Mouse (Mus musculus): Measurements from ENCODE around the gene Slc9a9. TPM values are rescaled to one million over a fixed set of nuclear protein-coding genes. Genes with fewer than 3 reads are reported as not detected.

Slc9a9 gene
- polyA plus RNA-seq, 1 experiment from 2014 or later = 1.6 TPM

- Histone ChIP-seq H3K4me3 (replicated peaks) (no peak overlapping the region), H3K27ac (no peak overlapping the region), H3K9ac (no peak overlapping the region), H3K27me3 (no peaks in the 10 kb centered on the region), H3K4me1 (replicated peaks) (no peaks in the 10 kb centered on the region), H3K9me3 (replicated peaks) (no peaks in the 10 kb centered on the region), H3K4me2 (no peak overlapping the region), H3K36me3 (no peaks in the 10 kb centered on the region)
- ATAC-seq (ENCODE audit: low read depth) (no peak), DNase-seq (no peak)
Measured at GRCm38 (mm10) chr9:94904180-94904579, 234.5 kb downstream of the Slc9a9 start.

- no peak overlapping the region for H3K4me3 ChIP-seq (replicated peaks)
- no peaks in the 10 kb centered on the region for H3K9me3 ChIP-seq (replicated peaks)
- no peak overlapping the region for H3K27ac ChIP-seq
- no peaks in the 10 kb centered on the region for H3K36me3 ChIP-seq
- DNase-seq (no peak), ATAC-seq (ENCODE audit: low read depth) (no peak)
- WGBS (ENCODE audit: insufficient replicate concordance) = 65% methylated on average over 4 of the region's 4 CpGs
- H3K4me2 ChIP-seq = no peak overlapping the region
- H3K4me1 ChIP-seq (replicated peaks) = no peaks in the 10 kb centered on the region
- H3K27me3 ChIP-seq = no peaks in the 10 kb centered on the region
- no peak overlapping the region for H3K9ac ChIP-seq
Measured at GRCm38 (mm10) chr9:94907020-94907610, 237.4 kb downstream of the Slc9a9 start.

GRCm38 (mm10) chr9:94912071-94912470, 242.4 kb downstream of the Slc9a9 start:
- Histone ChIP-seq H3K4me1 (replicated peaks) (no peaks in the 10 kb centered on the region), H3K9me3 (replicated peaks) (no peaks in the 10 kb centered on the region), H3K4me2 (no peak overlapping the region), H3K9ac (no peak overlapping the region), H3K36me3 (no peaks in the 10 kb centered on the region), H3K27ac (no peak overlapping the region), H3K4me3 (replicated peaks) (no peak overlapping the region), H3K27me3 (no peaks in the 10 kb centered on the region)
- ATAC-seq (ENCODE audit: low read depth) = no peak
- 71% methylated on average over 9 of the region's 9 CpGs for WGBS (ENCODE audit: insufficient replicate concordance)
- no peak for DNase-seq

- no peaks in the 10 kb centered on the region for H3K9me3 ChIP-seq (replicated peaks)
- WGBS (ENCODE audit: insufficient replicate concordance) = 60% methylated on average over 5 of the region's 5 CpGs
- DNase-seq = no peak
- H3K4me3 ChIP-seq (replicated peaks) = no peak overlapping the region
- no peaks in the 10 kb centered on the region for H3K4me1 ChIP-seq (replicated peaks)
- no peak overlapping the region for H3K27ac ChIP-seq
- H3K36me3 ChIP-seq = no peaks in the 10 kb centered on the region
- no peaks in the 10 kb centered on the region for H3K27me3 ChIP-seq
- H3K9ac ChIP-seq = no peak overlapping the region
- no peak for ATAC-seq (ENCODE audit: low read depth)
- no peak overlapping the region for H3K4me2 ChIP-seq
Measured at GRCm38 (mm10) chr9:94922062-94922461, 252.4 kb downstream of the Slc9a9 start.

GRCm38 (mm10) chr9:94925845-94926244, 256.1 kb downstream of the Slc9a9 start:
- H3K4me1 ChIP-seq (replicated peaks) = no peaks in the 10 kb centered on the region
- H3K9me3 ChIP-seq (replicated peaks) = no peaks in the 10 kb centered on the region
- no peak overlapping the region for H3K27ac ChIP-seq
- no peak overlapping the region for H3K9ac ChIP-seq
- H3K27me3 ChIP-seq = no peaks in the 10 kb centered on the region
- ATAC-seq (ENCODE audit: low read depth) (no peak), DNase-seq (no peak)
- WGBS (ENCODE audit: insufficient replicate concordance) = 59% methylated on average over 3 of the region's 3 CpGs
- no peak overlapping the region for H3K4me3 ChIP-seq (replicated peaks)
- H3K36me3 ChIP-seq = no peaks in the 10 kb centered on the region
- H3K4me2 ChIP-seq = no peak overlapping the region

- ATAC-seq (ENCODE audit: low read depth) = no peak
- H3K4me2 ChIP-seq = no peak overlapping the region
- no peaks in the 10 kb centered on the region for H3K9me3 ChIP-seq (replicated peaks)
- no peaks in the 10 kb centered on the region for H3K4me1 ChIP-seq (replicated peaks)
- H3K27ac ChIP-seq = no peak overlapping the region
- no peak for DNase-seq
- no peak overlapping the region for H3K4me3 ChIP-seq (replicated peaks)
- H3K9ac ChIP-seq = no peak overlapping the region
- H3K27me3 ChIP-seq = no peaks in the 10 kb centered on the region
- H3K36me3 ChIP-seq = no peaks in the 10 kb centered on the region
Measured at GRCm38 (mm10) chr9:94927101-94927500, 257.4 kb downstream of the Slc9a9 start.

GRCm38 (mm10) chr9:94945569-94946135, 275.9 kb downstream of the Slc9a9 start:
- no peak overlapping the region for H3K27ac ChIP-seq
- H3K4me2 ChIP-seq = no peak overlapping the region
- H3K9me3 ChIP-seq (replicated peaks) = no peaks in the 10 kb centered on the region
- no peaks in the 10 kb centered on the region for H3K27me3 ChIP-seq
- H3K4me1 ChIP-seq (replicated peaks) = no peaks in the 10 kb centered on the region
- no peaks in the 10 kb centered on the region for H3K36me3 ChIP-seq
- no peak overlapping the region for H3K4me3 ChIP-seq (replicated peaks)
- DNase-seq = no peak
- no peak overlapping the region for H3K9ac ChIP-seq
- no peak for ATAC-seq (ENCODE audit: low read depth)
- 67% methylated on average over 7 of the region's 7 CpGs for WGBS (ENCODE audit: insufficient replicate concordance)

- 43% methylated on average over 7 of the region's 7 CpGs for WGBS (ENCODE audit: insufficient replicate concordance)
- Histone ChIP-seq H3K27me3 (no peaks in the 10 kb centered on the region), H3K36me3 (no peaks in the 10 kb centered on the region), H3K4me1 (replicated peaks) (no peaks in the 10 kb centered on the region), H3K27ac (no peak overlapping the region), H3K9me3 (replicated peaks) (no peaks in the 10 kb centered on the region), H3K9ac (no peak overlapping the region), H3K4me3 (replicated peaks) (no peak overlapping the region), H3K4me2 (no peak overlapping the region)
- DNase-seq (no peak), ATAC-seq (ENCODE audit: low read depth) (no peak)
Measured at GRCm38 (mm10) chr9:94947246-94947645, 277.5 kb downstream of the Slc9a9 start.

GRCm38 (mm10) chr9:94950676-94951075, 281.0 kb downstream of the Slc9a9 start:
- H3K27me3 ChIP-seq = no peaks in the 10 kb centered on the region
- H3K9ac ChIP-seq = no peak overlapping the region
- WGBS (ENCODE audit: insufficient replicate concordance) = 26% methylated on average over 3 of the region's 3 CpGs
- ATAC-seq (ENCODE audit: low read depth) (no peak), DNase-seq (no peak)
- no peaks in the 10 kb centered on the region for H3K36me3 ChIP-seq
- H3K4me3 ChIP-seq (replicated peaks) = no peak overlapping the region
- no peak overlapping the region for H3K27ac ChIP-seq
- H3K4me2 ChIP-seq = no peak overlapping the region
- no peaks in the 10 kb centered on the region for H3K4me1 ChIP-seq (replicated peaks)
- H3K9me3 ChIP-seq (replicated peaks) = no peaks in the 10 kb centered on the region

- no peaks in the 10 kb centered on the region for H3K4me1 ChIP-seq (replicated peaks)
- H3K27me3 ChIP-seq = no peaks in the 10 kb centered on the region
- H3K36me3 ChIP-seq = no peaks in the 10 kb centered on the region
- H3K9me3 ChIP-seq (replicated peaks) = no peaks in the 10 kb centered on the region
- no peak for DNase-seq
- ATAC-seq (ENCODE audit: low read depth) = no peak
- no peak overlapping the region for H3K9ac ChIP-seq
- 51% methylated on average over 2 of the region's 2 CpGs for WGBS (ENCODE audit: insufficient replicate concordance)
- H3K4me2 ChIP-seq = no peak overlapping the region
- H3K4me3 ChIP-seq (replicated peaks) = no peak overlapping the region
- H3K27ac ChIP-seq = no peak overlapping the region
Measured at GRCm38 (mm10) chr9:94955645-94956044, 285.9 kb downstream of the Slc9a9 start.

- no peaks in the 10 kb centered on the region for H3K4me1 ChIP-seq (replicated peaks)
- H3K9me3 ChIP-seq (replicated peaks) = no peaks in the 10 kb centered on the region
- no peak overlapping the region for H3K27ac ChIP-seq
- H3K9ac ChIP-seq = no peak overlapping the region
- no peak overlapping the region for H3K4me2 ChIP-seq
- 50% methylated on average over 2 of the region's 2 CpGs for WGBS (ENCODE audit: insufficient replicate concordance)
- no peaks in the 10 kb centered on the region for H3K36me3 ChIP-seq
- H3K4me3 ChIP-seq (replicated peaks) = no peak overlapping the region
- DNase-seq = no peak
- ATAC-seq (ENCODE audit: low read depth) = no peak
- no peaks in the 10 kb centered on the region for H3K27me3 ChIP-seq
Measured at GRCm38 (mm10) chr9:94958382-94958781, 288.7 kb downstream of the Slc9a9 start.

- Histone ChIP-seq H3K4me1 (replicated peaks) (no peaks in the 10 kb centered on the region), H3K27ac (no peak overlapping the region), H3K9me3 (replicated peaks) (no peaks in the 10 kb centered on the region), H3K4me3 (replicated peaks) (no peak overlapping the region), H3K4me2 (no peak overlapping the region), H3K36me3 (no peaks in the 10 kb centered on the region), H3K27me3 (no peaks in the 10 kb centered on the region), H3K9ac (no peak overlapping the region)
- ATAC-seq (ENCODE audit: low read depth) (no peak), DNase-seq (no peak)
- whole genome bisulfite sequencing (ENCODE audit: insufficient replicate concordance) = 80% methylated on average over 5 of the region's 5 CpGs
Measured at GRCm38 (mm10) chr9:94968596-94969120, 298.9 kb downstream of the Slc9a9 start.
